Mouse (Mus musculus): Measurements from ENCODE around the gene Nupl2. TPM values are rescaled to one million over a fixed set of nuclear protein-coding genes. Genes with fewer than 3 reads are reported as not detected.
A peak's percentile ranks its signal among the peaks of the same experiment; 100 is the strongest.

The Nupl2 gene
- polyA plus RNA-seq (2012; ENCODE audit: insufficient read depth, low replicate concordance), result 2.5 and 6.4 TPM in 2 replicates

GRCm38 (mm10) chr5:24164789-24165445 lies at the start of gene Nupl2:
Gene Nupl2, plus strand, starts transcription at chr5:24164963.
- Histone ChIP-seq H3K9me3 (no peaks in the 10 kb centered on the region), H3K27me3 (replicated peaks) (no peaks in the 10 kb centered on the region), H3K4me1 (peaks cover 10% of the 10 kb centered on the region), H3K36me3 (replicated peaks; ENCODE audit: low read length) (peaks cover 24% of the 10 kb centered on the region), H3K4me3 (replicated peaks) (peak within 1 kb of the TSS; percentile 95)
- TF ChIP-seq FLI1 (IDR thresholded peaks at IDR 0.05; ENCODE audit: low read length) (no peak), GATA1 (IDR thresholded peaks at IDR 0.05; ENCODE audit: borderline replicate concordance, low read length) (no peak)

GRCm38 (mm10) chr5:24122221-24122620 lies 42.5 kb upstream of the Nupl2 start:
- Histone ChIP-seq H3K36me3 (replicated peaks; ENCODE audit: low read length) (no peaks in the 10 kb centered on the region), H3K9me3 (no peaks in the 10 kb centered on the region), H3K27me3 (replicated peaks) (no peaks in the 10 kb centered on the region), H3K4me3 (replicated peaks) (no peak overlapping the region), H3K4me1 (0 out of 2 replicates have a peak, but pooled peaks cover 4% of the 10 kb centered on the region)
- TF ChIP-seq FLI1 (IDR thresholded peaks at IDR 0.05; ENCODE audit: low read length) (no peak), GATA1 (IDR thresholded peaks at IDR 0.05; ENCODE audit: borderline replicate concordance, low read length) (no peak)

DNA sequence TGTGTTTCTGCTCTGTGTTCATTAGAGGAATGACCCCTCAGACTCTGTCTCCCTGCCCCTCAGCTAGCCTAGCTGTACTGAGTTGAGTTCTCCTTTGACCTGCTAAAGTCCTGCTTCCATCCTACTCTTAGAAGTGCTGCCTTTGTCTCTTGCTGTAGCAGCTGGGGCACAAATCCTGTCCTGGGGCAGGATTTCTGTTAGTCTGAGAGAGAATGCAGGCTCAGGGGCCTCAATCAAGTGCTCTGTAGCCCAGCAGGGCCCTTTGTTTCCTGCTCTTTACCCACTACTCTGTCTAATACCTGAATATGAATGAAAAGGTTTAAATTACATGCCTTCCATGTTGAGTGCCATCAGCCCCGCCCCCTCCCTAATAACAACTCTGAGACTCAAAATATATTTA lies 40.6 kb upstream of the Nupl2 start:
- no peaks in the 10 kb centered on the region for H3K9me3 ChIP-seq
- 0 out of 2 replicates have a peak, but pooled peaks cover 4% of the 10 kb centered on the region for H3K4me1 ChIP-seq
- H3K4me3 ChIP-seq (replicated peaks), result no peak overlapping the region
- H3K27me3 ChIP-seq (replicated peaks), result no peaks in the 10 kb centered on the region
- no peak for TF ChIP-seq GATA1 (IDR thresholded peaks at IDR 0.05; ENCODE audit: borderline replicate concordance, low read length)
- TF ChIP-seq FLI1 (IDR thresholded peaks at IDR 0.05; ENCODE audit: low read length), result no peak
- H3K36me3 ChIP-seq (replicated peaks; ENCODE audit: low read length), result no peaks in the 10 kb centered on the region

- no peaks in the 10 kb centered on the region for H3K27me3 ChIP-seq (replicated peaks)
- no peak overlapping the region for H3K4me3 ChIP-seq (replicated peaks)
- H3K9me3 ChIP-seq, result no peaks in the 10 kb centered on the region
- no peaks in the 10 kb centered on the region for H3K36me3 ChIP-seq (replicated peaks; ENCODE audit: low read length)
- TF ChIP-seq GATA1 (IDR thresholded peaks at IDR 0.05; ENCODE audit: borderline replicate concordance, low read length) (no peak), FLI1 (IDR thresholded peaks at IDR 0.05; ENCODE audit: low read length) (no peak)
- 0 out of 2 replicates have a peak, but pooled peaks cover 4% of the 10 kb centered on the region for H3K4me1 ChIP-seq
Measured at GRCm38 (mm10) chr5:24124579-24125276, 40.0 kb upstream of the Nupl2 start.

DNA sequence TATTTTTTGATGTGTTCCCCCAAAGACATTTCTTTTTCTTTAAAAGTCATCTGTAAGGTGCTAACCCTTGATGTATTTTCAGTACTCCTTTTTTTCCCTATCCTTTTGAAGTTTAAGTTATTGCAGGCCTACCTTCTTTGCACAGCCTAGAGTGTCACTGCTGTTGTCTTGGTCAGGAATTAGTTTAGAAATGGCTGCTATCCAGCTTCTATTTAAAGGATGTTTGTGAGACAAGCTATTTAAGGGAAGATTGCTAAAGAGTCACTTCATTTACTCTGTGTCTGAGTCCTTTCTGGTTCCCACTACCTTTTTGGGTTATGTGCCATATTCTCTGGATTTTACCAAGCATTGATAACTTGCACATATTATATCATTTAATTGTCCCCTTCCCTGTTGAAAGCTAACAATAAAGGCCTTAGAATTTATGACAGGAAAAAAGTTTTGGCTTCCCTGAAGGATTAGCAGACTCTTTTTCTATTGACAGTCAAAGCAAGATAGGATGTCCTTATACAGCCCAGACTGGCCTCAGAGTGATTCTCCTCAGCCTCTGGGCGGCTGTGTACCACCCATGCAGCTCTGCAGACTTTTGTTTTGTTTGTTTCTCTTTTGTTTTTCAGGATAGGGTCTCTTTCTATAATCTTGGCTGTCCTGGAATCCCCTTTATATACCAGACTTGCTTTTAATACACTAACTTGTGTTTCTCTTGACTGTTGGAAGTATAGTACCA lies 38.7 kb upstream of the Nupl2 start:
- peaks cover 3% of the 10 kb centered on the region for H3K36me3 ChIP-seq (replicated peaks; ENCODE audit: low read length)
- H3K9me3 ChIP-seq, result no peaks in the 10 kb centered on the region
- no peaks in the 10 kb centered on the region for H3K27me3 ChIP-seq (replicated peaks)
- TF ChIP-seq GATA1 (IDR thresholded peaks at IDR 0.05; ENCODE audit: borderline replicate concordance, low read length) (no peak), FLI1 (IDR thresholded peaks at IDR 0.05; ENCODE audit: low read length) (no peak)
- 0 out of 2 replicates have a peak, but pooled peaks cover 4% of the 10 kb centered on the region for H3K4me1 ChIP-seq
- H3K4me3 ChIP-seq (replicated peaks), result no peak overlapping the region

- no peak overlapping the region for H3K4me3 ChIP-seq (replicated peaks)
- H3K9me3 ChIP-seq, result no peaks in the 10 kb centered on the region
- no peaks in the 10 kb centered on the region for H3K27me3 ChIP-seq (replicated peaks)
- 0 out of 2 replicates have a peak, but pooled peaks cover 4% of the 10 kb centered on the region for H3K4me1 ChIP-seq
- TF ChIP-seq GATA1 (IDR thresholded peaks at IDR 0.05; ENCODE audit: borderline replicate concordance, low read length), result no peak
- TF ChIP-seq FLI1 (IDR thresholded peaks at IDR 0.05; ENCODE audit: low read length), result no peak
- peaks cover 3% of the 10 kb centered on the region for H3K36me3 ChIP-seq (replicated peaks; ENCODE audit: low read length)
Measured at GRCm38 (mm10) chr5:24126967-24127366, 37.8 kb upstream of the Nupl2 start.

GRCm38 (mm10) chr5:24146964-24147363 lies 17.8 kb upstream of the Nupl2 start:
- TF ChIP-seq GATA1 (IDR thresholded peaks at IDR 0.05; ENCODE audit: borderline replicate concordance, low read length) (no peak), FLI1 (IDR thresholded peaks at IDR 0.05; ENCODE audit: low read length) (no peak)
- Histone ChIP-seq H3K36me3 (replicated peaks; ENCODE audit: low read length) (peaks cover 48% of the 10 kb centered on the region), H3K27me3 (replicated peaks) (no peaks in the 10 kb centered on the region), H3K4me1 (peaks cover 3% of the 10 kb centered on the region; the same call in 1 of the 2 replicates), H3K9me3 (no peaks in the 10 kb centered on the region), H3K4me3 (replicated peaks) (no peak overlapping the region)

GRCm38 (mm10) chr5:24152199-24152598 lies 12.6 kb upstream of the Nupl2 start:
- no peaks in the 10 kb centered on the region for H3K9me3 ChIP-seq
- no peak for TF ChIP-seq GATA1 (IDR thresholded peaks at IDR 0.05; ENCODE audit: borderline replicate concordance, low read length)
- no peak for TF ChIP-seq FLI1 (IDR thresholded peaks at IDR 0.05; ENCODE audit: low read length)
- peaks cover 22% of the 10 kb centered on the region for H3K36me3 ChIP-seq (replicated peaks; ENCODE audit: low read length)
- no peak overlapping the region for H3K4me3 ChIP-seq (replicated peaks)
- no peaks in the 10 kb centered on the region for H3K27me3 ChIP-seq (replicated peaks)
- H3K4me1 ChIP-seq, result peaks cover 7% of the 10 kb centered on the region; the same call in 1 of the 2 replicates

DNA sequence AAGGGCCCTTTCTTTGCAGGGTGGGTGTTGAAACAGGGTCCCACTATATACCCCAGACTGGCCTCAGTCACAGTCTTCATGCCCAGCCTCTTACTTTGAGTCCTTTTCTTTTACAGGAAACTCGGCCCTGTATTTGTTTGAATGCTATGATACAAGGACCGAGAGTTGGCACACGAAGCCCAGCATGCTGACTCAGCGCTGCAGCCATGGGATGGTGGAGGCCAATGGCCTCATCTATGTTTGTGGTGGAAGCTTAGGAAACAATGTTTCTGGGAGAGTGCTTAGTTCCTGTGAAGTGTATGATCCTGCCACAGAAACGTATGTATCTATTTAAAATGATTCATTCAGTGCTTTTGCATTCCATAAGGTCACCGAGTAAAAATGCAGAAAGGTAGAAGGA lies 8.0 kb upstream of the Nupl2 start:
- Histone ChIP-seq H3K9me3 (no peaks in the 10 kb centered on the region), H3K27me3 (replicated peaks) (no peaks in the 10 kb centered on the region), H3K36me3 (replicated peaks; ENCODE audit: low read length) (peaks cover 20% of the 10 kb centered on the region), H3K4me3 (replicated peaks) (no peak overlapping the region), H3K4me1 (peaks cover 6% of the 10 kb centered on the region; the same call in 1 of the 2 replicates)
- TF ChIP-seq GATA1 (IDR thresholded peaks at IDR 0.05; ENCODE audit: borderline replicate concordance, low read length) (no peak), FLI1 (IDR thresholded peaks at IDR 0.05; ENCODE audit: low read length) (no peak)
